Mouse (Mus musculus) embryo, embryonic 10.5 days (tissue): ENCODE measurements at regions not wholly inside any gene's neighbourhood (a gene's known extent, or its start where the extent isn't known, plus 50 kb on each side); places are given as distances from the start of the nearest gene placed in this dataset.

Experiments
- DNase-seq: peaks from one replicate; pipeline ENCODE4 v3.0.0-alpha.2; 2015; ENCODE audit warnings: low spot score

- DNase-seq: peak; percentile 15
Measured at GRCm38 (mm10) chr8:116120067-116120466, 384.7 kb upstream of the Dynlrb2 start.

GRCm38 (mm10) chr8:116117919-116118318, 386.9 kb upstream of the Dynlrb2 start:
- DNase-seq: no peak

- DNase-seq: peak; percentile 8
Measured at GRCm38 (mm10) chr8:116116625-116117024, 388.1 kb upstream of the Dynlrb2 start.

- DNase-seq: peak; percentile 27
Measured at GRCm38 (mm10) chr8:116115811-116116372, 388.9 kb upstream of the Dynlrb2 start.

GRCm38 (mm10) chr8:116114978-116115377, 389.8 kb upstream of the Dynlrb2 start:
- DNase-seq: no peak

- DNase-seq: no peak
Measured at GRCm38 (mm10) chr8:116114502-116114901, 390.3 kb upstream of the Dynlrb2 start.

- DNase-seq: no peak
Measured at GRCm38 (mm10) chr8:116111168-116111567, 393.6 kb upstream of the Dynlrb2 start.

GRCm38 (mm10) chr8:116096666-116097065, 389.1 kb upstream of the Maf start:
- no peak for DNase-seq

- DNase-seq: no peak
Measured at GRCm38 (mm10) chr8:116083156-116083555, 375.6 kb upstream of the Maf start.

GRCm38 (mm10) chr8:116078849-116079407, 371.3 kb upstream of the Maf start:
- DNase-seq: no peak

GRCm38 (mm10) chr8:116071497-116071896, 363.9 kb upstream of the Maf start:
- DNase-seq: no peak

- DNase-seq: no peak
Measured at GRCm38 (mm10) chr8:116069538-116069937, 361.9 kb upstream of the Maf start.

- no peak for DNase-seq
Measured at GRCm38 (mm10) chr8:116067978-116068375, 360.4 kb upstream of the Maf start.

- no peak for DNase-seq
Measured at GRCm38 (mm10) chr8:116067182-116067977, 359.8 kb upstream of the Maf start.

- DNase-seq: no peak
Measured at GRCm38 (mm10) chr8:116065871-116066270, 358.3 kb upstream of the Maf start.

- DNase-seq: no peak
Measured at GRCm38 (mm10) chr8:116065327-116065726, 357.7 kb upstream of the Maf start.

- no peak for DNase-seq
Measured at GRCm38 (mm10) chr8:116064562-116064961, 357.0 kb upstream of the Maf start.

GRCm38 (mm10) chr8:116063541-116063940, 355.9 kb upstream of the Maf start:
- no peak for DNase-seq

- DNase-seq: peak; percentile 82
Measured at GRCm38 (mm10) chr8:116053483-116053882, 345.9 kb upstream of the Maf start.

- no peak for DNase-seq
Measured at GRCm38 (mm10) chr8:116053043-116053442, 345.4 kb upstream of the Maf start.

- DNase-seq: no peak
Measured at GRCm38 (mm10) chr8:116048480-116048879, 340.9 kb upstream of the Maf start.

GRCm38 (mm10) chr8:116046859-116047258, 339.3 kb upstream of the Maf start:
- no peak for DNase-seq

- no peak for DNase-seq
Measured at GRCm38 (mm10) chr8:116045526-116045925, 337.9 kb upstream of the Maf start.
